Mouse (Mus musculus) NIH3T3 (cell line): Measurements from ENCODE around the gene Dtx3.
"Not testable (repeated sequence)": the region's sequence is repeated elsewhere in the genome, so short reads cannot be mapped to it uniquely, and the experiment has no call there.

Experiments
- DNase-seq: peaks from one replicate; pipeline ENCODE4 v3.0.0-alpha.2; 2012; ENCODE audit warnings: low read depth

The Dtx3 gene

DNA sequence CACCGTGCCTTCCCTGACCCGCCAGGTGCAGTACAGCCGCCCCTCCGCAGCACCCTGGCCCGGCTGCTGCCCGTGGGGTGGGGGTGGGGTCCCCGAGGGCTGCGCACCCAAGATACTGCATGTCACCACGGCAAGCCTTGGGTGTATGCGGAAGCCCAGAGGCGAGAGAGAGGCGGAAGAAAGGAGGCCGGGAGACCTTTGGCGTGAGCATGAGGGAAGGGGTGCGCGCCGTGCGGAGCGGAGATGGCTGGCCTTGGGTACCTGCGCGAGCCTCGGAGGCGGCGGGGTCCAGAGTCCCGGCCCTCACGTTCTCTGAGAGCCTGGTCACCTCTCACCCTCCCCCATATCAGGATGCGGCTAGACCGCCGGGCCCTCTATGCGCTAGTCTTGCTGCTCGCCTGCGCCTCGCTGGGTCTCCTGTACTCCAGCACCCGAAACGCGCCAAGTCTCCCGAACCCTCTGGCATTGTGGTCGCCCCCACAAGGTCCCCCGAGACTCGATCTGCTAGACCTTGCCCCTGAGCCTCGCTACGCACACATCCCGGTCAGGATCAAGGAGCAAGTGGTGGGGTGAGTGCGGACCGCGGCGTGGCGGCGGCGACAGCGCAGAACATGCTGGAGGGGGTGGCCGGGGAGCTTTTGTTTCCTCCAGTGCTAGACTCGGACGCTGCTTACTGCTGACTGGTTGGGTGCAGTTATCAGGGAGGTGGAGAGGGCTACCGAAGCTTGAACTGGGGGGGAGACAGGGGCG is 29.7 kb downstream of the Dtx3 start:
- peak; percentile 43 for DNase-seq

DNA sequence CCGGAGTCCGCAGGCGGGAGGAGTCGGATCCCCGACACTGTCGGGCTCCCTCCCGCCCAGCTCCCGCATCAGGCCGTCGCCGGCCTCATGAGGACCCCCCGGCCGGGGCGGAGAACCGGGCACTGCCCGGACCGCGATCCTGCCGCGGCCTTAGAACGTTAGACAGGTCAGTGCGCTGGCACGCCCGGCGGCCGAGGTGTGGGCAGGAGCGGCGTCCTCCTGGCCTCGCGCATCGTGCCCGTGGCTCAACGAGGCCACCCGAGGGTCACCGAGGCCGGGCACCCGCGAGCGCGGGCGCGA is 30.2 kb downstream of the Dtx3 start:
- DNase-seq, result no peak

DNA sequence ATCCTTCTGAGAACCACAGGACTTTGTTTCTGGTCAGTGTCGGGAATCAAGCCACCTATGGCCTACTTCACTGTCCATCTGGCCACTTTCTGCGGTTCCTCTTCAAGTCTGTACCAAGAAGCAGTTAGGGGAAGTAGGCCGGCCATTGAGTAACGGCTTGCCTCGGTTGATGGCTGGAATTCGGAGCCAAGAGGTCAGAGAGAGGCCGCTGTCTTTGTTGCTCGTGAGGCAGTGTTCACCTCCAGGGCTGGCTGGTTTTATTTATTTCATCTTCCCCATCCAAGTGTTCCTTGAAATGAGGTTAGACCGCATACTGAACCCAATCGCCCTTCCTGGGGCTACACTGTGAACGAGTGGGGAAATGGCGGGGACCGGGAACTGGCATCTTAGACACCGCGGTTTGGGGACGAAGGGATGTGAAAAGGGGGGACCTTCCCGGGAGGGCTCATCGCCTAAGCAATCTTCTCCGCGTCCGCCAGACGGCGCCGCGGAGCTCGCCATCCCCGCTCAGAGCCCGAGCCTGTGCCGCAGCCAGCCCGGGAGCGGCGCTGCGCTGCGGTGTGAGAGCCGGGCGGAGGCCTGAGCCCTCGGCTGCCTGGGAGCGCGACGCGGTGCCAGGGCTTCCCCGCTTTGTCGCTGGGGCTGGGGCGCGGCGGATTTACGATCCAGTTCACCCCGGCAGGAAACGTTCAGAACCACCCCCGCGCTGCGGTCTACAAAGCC is 30.7 kb downstream of the Dtx3 start, which contains the start of gene B4galnt1:
Gene B4galnt1, plus strand, starts transcription at position 595 of the 723 bp plus-strand sequence.
- peak; percentile 90 for DNase-seq

DNA sequence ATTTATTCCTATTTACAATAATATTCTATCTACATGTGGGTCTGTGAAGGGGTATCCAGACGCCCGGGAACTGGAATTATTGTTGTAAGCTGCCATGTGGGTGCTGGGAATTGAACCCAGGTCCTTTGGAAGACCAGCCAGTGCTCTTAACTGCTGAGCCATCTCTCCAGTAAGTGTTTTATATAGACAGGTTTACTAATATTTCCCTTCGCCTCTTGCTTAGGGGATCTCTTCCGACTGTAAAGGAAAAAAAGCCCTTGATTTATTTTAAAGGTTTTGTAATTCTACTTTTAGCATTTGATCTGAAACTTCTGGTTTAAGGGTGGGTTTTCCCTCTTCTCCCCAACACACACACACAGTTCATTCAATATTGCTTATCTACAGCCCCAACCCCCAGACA is 31.3 kb downstream of the Dtx3 start:
- DNase-seq, result peak; percentile 1

DNA sequence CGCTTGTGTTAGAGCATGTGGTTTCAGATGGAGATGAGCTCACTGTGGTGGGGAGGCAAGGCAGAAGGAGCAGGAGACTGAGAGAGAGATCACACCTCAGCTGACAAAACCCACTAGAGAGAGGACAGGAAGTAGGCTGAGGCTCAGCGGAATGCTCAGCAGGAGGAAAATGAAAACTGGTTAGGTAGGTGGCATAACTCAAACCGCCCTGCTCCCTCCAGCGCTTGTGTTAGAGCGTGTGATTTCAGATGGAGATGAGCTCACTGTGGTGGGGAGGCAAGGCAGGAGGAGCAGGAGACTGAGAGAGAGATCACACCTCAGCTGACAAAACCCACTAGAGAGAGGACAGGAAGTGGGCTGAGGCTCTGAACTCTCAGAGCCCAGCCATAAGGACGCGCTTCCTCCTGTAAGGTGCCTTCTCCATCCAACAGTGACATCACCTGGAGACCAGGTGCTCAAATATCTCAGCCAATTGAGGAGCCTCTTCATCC is 32.7 kb downstream of the Dtx3 start:
- DNase-seq, result peak; percentile 0

DNA sequence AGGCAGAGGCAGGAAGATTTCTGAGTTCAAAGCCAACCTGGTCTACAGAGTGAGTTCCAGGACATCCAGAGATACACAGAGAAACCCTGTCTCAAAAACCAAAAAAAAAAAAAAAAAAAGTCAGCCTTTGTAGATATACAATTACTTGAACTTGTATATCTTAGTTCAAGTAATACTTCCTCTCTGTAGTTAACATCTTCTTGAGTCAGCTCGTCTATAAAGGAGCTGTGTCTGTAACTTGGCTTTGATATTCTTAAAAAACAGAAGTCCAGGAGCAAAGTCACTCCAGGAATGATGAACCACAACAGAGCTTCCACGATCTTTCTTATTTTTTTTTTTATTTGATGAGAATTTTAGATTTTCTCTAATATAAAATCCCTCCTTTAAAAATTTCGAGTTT is 34.8 kb downstream of the Dtx3 start:
- DNase-seq, result no peak

DNA sequence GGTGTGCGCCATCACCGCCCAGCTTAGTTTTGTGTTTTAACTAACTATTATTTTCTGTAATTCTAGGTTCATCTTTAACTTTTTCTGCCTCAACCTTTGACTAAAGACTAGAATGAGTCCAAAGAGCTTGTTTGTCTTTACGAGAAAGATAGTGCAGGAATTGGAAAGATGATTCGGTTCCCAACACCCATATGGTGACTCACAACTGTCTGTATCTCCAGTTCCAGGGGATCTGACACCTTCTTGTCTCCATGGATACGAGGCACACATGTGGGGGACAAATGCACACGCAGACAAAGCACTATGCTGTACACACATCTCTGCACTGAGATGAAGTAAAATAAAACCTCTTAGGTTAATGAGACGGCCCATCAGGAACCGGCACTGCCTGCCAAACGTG is 35.4 kb downstream of the Dtx3 start:
- no peak for DNase-seq

DNA sequence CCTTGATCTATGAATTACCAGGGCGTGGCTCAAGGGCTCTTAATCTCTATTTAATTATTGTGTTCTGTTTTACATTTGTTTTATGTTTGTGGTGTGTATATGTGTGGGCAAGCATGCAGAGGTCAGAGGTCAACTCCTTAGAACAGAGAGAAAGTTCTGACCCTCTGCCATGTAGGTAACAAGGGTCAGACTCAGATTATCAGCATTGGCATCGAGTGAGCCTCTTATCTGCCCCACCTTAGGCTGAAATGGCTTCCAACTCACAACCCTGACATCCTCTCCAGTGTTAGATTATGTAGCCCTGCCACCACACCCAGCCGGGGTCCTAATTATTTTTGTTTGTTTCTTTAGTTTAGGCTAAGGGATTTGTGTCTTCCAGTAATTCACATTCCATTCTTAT is 37.1 kb downstream of the Dtx3 start:
- DNase-seq, result no peak

DNA sequence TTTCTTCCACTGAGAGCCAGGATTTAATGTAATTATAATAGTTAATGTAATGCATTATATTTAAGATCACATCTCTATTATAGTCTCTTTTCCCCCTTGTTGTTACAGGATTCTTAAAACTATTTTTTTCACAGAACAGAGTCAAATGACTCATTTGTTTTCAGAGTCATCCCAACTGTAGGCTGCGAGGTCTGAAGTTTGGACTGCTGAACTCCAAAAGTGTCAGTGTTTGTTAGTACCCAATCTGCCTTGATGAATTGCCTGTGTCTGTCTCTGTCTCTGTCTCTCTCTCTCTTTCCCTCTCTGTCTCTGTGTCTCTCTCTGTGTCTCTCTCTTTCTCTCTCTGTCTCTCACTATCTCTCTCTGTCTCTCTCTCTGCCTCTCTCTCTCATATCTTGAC is 39.0 kb downstream of the Dtx3 start:
- no peak for DNase-seq

DNA sequence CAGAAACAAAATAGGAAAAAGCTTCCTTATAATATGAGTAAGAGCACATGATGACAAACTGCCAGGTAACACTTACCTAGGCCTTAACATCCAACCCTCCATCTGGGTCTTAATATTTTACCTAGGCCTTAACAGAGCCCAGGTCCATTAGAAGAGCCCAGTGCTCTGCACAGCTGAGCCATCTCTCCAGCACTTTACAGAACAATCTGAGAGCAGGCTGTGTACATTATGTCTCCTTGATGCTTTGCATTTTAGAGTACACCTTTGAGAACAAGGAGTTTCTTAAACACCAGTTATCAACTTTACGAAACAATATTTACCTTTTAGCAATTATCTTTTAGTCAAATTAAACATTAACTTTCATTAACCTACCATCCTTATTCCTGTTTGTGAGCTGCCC is 39.4 kb downstream of the Dtx3 start:
- DNase-seq, result no peak

DNA sequence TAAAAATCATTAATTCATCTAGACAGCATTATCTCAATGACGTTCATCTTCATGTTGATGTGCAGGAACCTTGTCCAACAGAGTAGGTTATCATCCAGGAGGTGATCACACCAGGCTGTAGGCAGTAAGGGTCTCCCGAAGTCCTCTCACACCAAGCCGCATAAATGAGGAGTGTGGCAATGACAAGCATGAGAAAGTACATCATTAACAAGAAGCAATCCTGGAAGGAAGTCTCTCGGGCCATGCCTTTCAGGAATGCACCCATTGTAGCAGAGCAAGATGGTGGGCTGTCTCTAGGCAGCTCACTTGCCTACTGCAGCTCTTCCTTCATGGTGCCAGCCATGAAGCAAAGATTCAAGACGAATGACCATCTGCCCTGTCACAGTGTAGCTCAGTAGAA is 40.9 kb downstream of the Dtx3 start:
- no peak for DNase-seq

DNA sequence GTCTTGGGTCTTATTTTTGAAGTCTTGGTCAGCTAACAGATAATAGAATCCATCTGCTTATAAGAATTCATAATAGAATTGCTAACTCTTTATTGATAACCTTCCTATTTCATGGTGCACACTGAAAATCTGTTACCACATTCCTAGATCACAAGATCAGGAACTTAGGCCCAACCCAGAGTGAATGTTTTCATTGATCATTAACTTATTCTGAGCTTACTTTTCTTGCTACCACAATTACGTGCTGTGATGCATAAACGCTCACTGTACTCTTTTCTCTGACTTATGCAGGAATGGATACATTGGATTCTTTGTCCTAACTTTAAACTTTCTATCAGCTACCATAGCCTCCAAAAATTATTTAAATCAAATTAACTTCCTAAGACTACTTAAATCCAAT is 41.3 kb downstream of the Dtx3 start:
- no peak for DNase-seq

DNA sequence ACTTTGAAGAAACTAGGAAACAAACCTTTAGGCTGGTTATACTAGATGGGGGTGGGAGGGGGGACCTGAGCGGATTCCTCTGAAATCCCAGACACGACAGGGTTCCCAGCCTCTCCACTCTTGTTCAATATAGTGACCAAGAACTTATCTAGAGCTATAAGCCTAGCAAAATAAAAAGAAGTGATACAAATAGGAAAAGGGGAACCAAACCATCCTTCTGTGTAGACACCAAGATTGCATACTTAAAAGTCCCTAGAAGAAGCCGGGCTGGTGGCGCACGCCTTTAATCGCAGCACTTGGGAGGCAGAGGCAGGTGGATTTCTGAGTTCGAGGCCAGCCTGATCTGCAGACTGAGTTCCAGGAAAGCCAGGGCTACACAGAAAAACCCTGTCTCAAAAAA is 42.2 kb downstream of the Dtx3 start:
- DNase-seq, result no peak

DNA sequence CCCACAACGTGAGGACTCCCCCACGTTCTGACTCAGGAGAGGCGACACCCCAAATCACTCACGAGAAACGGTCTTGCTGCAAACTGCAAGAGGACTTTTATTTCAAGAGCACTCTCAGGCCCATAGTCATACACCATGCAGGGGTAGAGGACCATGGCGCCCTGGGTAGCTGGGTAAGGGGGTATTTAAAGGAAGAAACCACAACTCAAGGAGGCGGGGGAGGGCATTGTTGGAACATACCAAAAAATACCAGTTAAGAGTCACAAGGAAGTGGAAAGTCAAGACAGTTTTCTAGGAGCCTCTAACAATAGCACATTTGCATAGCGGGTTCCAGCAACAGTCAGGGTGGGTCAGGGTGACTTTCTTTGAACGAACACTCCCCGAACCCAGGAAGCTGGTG is 43.0 kb downstream of the Dtx3 start:
- not testable (repeated sequence) for DNase-seq

DNA sequence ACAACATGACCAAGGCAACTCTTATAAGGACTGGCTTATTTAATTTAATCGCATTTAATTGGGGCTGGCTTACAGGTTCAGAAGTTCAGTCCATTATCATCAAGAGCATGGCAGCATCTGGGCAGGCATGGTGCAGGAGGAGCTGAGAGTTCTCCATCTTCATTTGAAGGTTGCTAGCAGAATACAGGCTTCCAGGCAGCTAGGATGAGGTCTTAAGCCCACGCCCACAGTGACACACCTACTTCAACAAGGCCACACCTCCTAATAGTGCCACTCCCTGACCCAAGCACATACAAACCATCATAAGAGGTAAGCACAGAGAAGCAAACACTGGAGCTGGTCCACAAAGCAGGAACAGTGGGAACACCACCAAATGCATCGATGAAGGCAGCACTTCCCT is 44.3 kb downstream of the Dtx3 start:
- peak; percentile 1 for DNase-seq

DNA sequence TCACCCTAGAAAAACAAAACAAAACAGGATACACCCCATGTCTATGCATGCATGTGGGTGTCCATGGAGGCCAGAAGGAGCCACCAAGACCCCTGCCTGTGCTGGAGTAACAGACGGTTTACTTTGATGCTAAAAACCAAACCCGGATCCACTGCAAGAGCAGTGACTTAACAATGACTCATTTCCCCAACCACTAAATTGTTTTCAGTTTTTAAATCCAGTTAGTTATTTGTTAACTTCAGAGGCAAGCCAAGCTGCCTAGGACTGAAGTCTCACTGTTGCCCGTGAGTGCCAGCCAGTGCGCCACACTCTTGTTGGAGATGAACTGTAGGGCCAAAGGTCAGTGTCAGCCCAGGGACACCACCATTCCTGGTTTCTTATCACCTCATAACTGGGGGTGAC is 45.1 kb downstream of the Dtx3 start:
- peak; percentile 45 for DNase-seq

DNA sequence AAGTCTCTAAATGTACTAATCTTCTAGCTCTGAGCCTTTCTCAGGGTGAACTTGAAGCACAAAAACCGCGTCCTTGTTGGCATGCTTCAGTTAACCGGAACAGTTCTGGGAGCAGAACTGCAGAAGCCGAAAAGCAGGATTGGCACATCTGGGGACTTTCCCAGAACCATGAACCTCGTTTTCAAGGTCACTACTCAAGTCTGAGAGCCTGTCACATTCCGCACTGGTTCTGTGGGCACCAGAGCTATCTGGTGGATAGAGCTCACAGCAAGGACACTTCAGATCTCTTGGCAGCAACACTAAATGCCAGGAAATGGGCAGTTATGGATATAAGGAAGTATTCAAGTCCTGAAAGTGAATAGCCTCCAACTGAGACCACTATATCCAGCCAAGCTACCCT is 48.4 kb downstream of the Dtx3 start:
- DNase-seq, result peak; percentile 3

DNA sequence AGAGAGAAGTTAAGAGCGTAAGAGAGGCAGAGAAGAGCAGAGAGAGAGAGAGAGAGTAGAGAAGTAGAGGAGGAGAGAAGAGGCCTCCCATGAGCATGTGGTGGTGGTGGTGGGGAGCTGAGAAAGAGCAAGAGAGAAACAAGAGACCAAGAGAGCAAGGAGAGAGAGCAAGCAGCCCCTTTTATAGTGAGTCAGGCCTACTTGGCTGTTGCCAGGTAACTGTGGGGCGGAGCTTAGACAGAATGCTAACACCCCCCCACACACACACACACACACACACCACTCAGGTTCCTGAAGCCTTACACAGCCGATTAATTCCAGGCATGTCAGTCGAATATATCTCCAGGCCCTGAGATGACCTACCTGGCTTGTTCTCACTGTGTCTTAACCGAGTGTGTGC is 50.2 kb downstream of the Dtx3 start:
- DNase-seq, result peak; percentile 3

DNA sequence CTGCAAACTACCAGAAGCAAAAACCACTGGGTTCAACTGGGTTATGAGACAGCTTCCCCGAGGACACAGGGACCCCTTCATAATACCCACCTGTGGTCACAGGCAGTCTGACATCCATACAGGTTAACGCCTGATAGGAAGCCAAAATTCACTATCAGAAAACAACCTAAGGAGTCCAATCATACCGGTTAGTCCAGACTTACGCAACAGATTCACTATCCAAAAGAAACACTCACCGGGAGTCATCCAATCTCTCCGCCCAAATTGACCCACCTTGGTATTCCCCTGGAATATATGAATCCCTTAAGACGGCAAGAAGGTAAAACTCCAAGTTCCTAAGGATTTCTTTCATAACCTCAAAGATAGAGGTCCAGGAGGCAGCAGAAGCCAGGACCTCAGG is 51.0 kb downstream of the Dtx3 start:
- peak; percentile 32 for DNase-seq

DNA sequence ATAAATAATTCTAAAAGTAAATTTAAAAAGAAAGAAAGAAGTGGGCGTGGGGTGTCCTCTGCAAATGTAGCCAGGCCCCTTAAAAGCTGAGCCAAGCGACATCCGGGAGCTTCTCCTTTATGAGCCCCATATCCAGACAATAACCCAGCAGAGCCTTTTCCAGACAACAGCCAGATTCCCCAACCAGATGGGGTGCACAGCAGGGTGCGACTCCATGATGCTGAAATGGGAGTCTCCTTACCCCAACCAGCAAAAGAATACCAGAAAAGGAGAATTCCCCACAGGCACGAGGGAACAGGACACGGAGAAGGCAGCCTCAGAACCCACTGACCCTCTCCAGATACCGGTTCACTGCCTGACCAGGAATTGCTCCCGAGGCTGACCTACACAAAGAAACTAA is 52.3 kb downstream of the Dtx3 start:
- no peak for DNase-seq

DNA sequence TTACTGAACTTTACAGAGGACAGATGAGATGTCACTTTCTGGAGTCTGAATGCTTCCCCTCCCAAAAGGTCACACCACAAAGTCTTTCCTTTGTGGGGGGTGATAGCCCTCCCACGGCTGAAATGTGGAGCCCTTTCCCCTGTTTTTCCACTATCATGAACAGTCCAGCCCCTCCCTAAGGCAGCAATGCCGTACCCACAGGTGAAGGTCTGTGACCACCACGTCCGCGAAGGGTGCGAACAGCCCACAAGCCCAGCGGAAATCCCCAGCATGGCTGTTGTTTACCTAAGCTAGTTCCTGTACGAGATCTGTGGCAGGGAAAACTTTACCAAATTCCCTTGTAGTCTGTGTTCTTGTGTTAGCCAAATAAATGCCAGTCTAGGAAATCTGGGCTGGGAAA is 54.0 kb downstream of the Dtx3 start:
- peak; percentile 2 for DNase-seq

DNA sequence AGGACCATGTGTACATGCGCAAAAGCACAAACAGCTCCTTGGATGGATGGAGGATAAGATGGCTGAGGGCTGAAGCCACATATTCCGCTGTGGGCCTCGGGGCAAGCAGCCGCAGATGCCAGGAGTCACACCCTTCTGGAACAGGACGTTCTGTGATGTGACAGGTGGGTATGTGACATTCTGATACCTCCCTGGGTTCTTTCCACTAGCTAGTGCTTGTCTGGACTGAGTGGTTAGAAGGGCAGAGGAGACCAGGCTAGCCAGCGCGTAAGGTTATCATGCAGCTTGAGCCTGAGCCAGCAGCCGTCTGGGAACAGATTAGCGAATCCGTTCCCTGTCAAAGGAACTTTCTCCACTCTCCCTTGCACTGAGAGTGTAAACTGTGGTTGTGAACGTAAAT is 54.6 kb downstream of the Dtx3 start:
- DNase-seq, result peak; percentile 1
